Mouse (Mus musculus): ENCODE results near the gene Tvp23b.

Gene Tvp23b

GRCm38 (mm10) chr11:62949548-62949947 lies 70.3 kb downstream of the Tvp23b start:
- DNase-seq = no peak

- no peak for DNase-seq
Measured at GRCm38 (mm10) chr11:62951012-62951411, 71.8 kb downstream of the Tvp23b start, which contains the start of gene Cdrt4. Gene Cdrt4, plus strand, starts transcription at chr11:62951193.

- DNase-seq = no peak
Measured at GRCm38 (mm10) chr11:62954766-62955165, 75.5 kb downstream of the Tvp23b start.

GRCm38 (mm10) chr11:62955186-62955585 lies 75.9 kb downstream of the Tvp23b start:
- no peak for DNase-seq

GRCm38 (mm10) chr11:62955776-62956175 lies 76.5 kb downstream of the Tvp23b start:
- no peak for DNase-seq

GRCm38 (mm10) chr11:62957626-62958180 lies 78.4 kb downstream of the Tvp23b start:
- DNase-seq = no peak

- DNase-seq = no peak
Measured at GRCm38 (mm10) chr11:62963292-62963691, 84.0 kb downstream of the Tvp23b start.

- no peak for DNase-seq
Measured at GRCm38 (mm10) chr11:62966424-62966764, 87.1 kb downstream of the Tvp23b start.
